Mouse (Mus musculus) gastrocnemius, adult 8-10 months (tissue): ENCODE results near the gene Olfr481. TPM values are rescaled to one million over a fixed set of nuclear protein-coding genes. Genes with fewer than 3 reads are reported as not detected.

Experiments
- DNase-seq, 2 experiments: peaks; one replicate each; pipeline ENCODE4 v3.0.0; 2022; ENCODE audit warnings: low spot score in 2 of 2
- total RNA-seq, 4 experiments: library from RNA; stranded (reverse); gene quantifications; 2 replicates each; pipeline ENCODE4 v1.2.4; 2022

Gene Olfr481
- not detected for total RNA-seq

- no peak for DNase-seq
These were observed at the start of gene Olfr481 for GRCm38 (mm10) chr7:108079555-108079954. Gene Olfr481 (plus strand): TSS chr7:108079855.

- no peak for DNase-seq
These were observed 45.8 kb upstream of the Olfr481 start, which contains the start of gene Olfr478 for GRCm38 (mm10) chr7:108033889-108034288. Gene Olfr478 (minus strand): TSS chr7:108033989.

DNA sequence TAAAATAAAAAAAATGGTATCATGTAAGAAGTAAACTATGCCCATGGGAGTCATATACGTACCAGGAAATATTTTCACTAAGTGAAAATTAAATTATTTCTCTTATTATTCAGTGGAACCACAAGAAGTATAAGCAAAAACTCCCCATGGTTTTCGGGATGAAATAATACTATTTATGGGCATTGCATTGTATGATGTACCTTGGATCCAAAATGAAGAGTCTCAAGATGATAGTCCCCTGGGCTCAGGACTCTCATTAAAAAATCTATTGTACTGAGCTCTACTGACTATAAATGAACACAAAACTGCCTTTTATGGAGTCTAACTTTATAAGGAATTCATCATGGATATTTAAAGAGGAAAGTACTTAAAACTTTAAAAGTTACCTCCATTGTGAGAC, 29.3 kb upstream of the Olfr481 start, which contains the start of gene Olfr479:
Gene Olfr479 (plus strand): TSS at position 301 of the 400 bp plus-strand sequence.
- no peak for DNase-seq

DNA sequence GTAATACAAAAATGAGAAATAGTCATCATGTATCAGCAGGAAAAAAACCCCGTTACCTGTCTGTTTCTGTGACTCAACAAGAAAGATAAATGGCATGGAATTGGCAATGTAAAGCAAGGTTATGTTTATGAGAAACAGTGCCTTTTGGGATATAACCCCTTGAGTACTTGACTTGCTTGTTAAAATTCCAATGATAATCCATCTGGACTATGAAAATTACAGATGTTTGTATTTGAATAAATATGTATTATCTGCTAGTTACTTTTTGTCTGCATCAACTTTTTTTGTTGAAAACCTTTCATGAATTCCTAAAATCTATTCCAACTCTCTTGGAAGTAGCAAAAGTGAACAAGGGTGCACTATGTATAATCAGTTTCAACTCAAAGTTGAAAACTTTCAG, 12.4 kb upstream of the Olfr481 start, which contains the start of gene Olfr480:
Gene Olfr480 (minus strand): TSS at position 101 of the 400 bp plus-strand sequence.
- no peak for DNase-seq

DNA sequence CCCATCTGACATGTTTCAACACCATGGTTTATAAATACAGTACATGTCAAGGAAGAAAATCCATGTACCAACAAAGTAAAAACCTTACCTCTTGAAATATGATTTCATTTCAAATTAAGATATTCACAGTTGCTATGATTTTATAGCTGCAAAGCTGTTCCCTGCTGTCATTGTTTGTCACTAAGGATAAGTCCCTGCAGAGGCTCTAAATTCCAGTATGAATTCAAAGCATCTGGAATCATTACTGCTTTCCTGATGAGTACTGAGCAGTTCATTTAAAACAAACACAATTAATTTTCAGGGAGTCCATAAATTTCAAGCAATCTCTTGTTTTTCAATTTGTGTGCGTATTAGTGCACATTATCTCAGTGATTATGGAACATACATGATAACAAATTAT, 17.8 kb downstream of the Olfr481 start, which contains the start of gene Olfr482:
Gene Olfr482 (minus strand): TSS at position 101 of the 400 bp plus-strand sequence.
- DNase-seq, result no peak

GRCm38 (mm10) chr7:108100549-108100948, 20.9 kb downstream of the Olfr481 start, which contains the start of gene Olfr483:
Gene Olfr483 (plus strand): TSS chr7:108100849.
- DNase-seq, result no peak

DNA sequence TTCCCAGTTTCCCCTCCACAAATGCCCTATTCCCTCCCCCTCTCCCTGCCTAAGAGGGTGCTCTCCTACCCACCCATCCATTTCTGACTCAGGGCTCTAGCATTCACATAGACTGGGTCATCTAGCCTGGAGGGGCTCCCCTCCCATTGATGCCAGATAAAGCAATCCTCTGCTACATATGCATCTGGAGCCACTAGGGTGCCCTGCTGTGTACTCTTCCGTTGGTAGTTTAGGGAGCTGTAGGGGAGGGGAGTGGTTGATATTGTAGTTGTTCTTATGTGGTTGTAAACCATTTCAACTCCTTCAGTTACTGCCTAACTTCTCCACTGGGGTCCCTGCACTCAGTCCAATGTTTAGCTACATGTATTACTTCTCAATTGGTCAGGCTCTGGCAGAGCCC, 41.0 kb downstream of the Olfr481 start:
- no peak for DNase-seq

GRCm38 (mm10) chr7:108121416-108121815, 41.8 kb downstream of the Olfr481 start:
- no peak for DNase-seq

- no peak for DNase-seq
These were observed 47.7 kb downstream of the Olfr481 start, which contains the start of gene Olfr484 for GRCm38 (mm10) chr7:108127349-108127748. Gene Olfr484 (minus strand): TSS chr7:108127449.

Other genes with a start within 250 kb of the Olfr481 start
- not detected for gene Olfr470, start 232.4 kb upstream of the Olfr481 start, total RNA-seq
- not detected for gene Olfr472, start 182.0 kb upstream of the Olfr481 start, total RNA-seq
- gene Olfr473, start 149.4 kb upstream of the Olfr481 start, total RNA-seq, result not detected
- not detected for gene Olfr474, start 125.2 kb upstream of the Olfr481 start, total RNA-seq
- not detected for gene Olfr476, start 115.1 kb upstream of the Olfr481 start, total RNA-seq
- gene Olfr477, start 93.2 kb upstream of the Olfr481 start, total RNA-seq, result not detected
- gene Olfr478, start 45.9 kb upstream of the Olfr481 start, total RNA-seq, result not detected
- not detected for gene Olfr479, start 29.2 kb upstream of the Olfr481 start, total RNA-seq
- gene Olfr480, start 12.5 kb upstream of the Olfr481 start, total RNA-seq, result not detected
- under 1 TPM; 0.46 to 0.88 (median 0.60) TPM for gene Olfr482, start 17.7 kb downstream of the Olfr481 start, total RNA-seq
- gene Olfr483, start 21.0 kb downstream of the Olfr481 start, total RNA-seq, result not detected
- not detected for gene Olfr484, start 47.6 kb downstream of the Olfr481 start, total RNA-seq
- gene Olfr485, start 80.0 kb downstream of the Olfr481 start, total RNA-seq, result not detected
- not detected for gene Olfr486, start 92.9 kb downstream of the Olfr481 start, total RNA-seq
- gene Olfr487, start 134.8 kb downstream of the Olfr481 start, total RNA-seq, result not detected
- not detected for gene Olfr488, start 178.5 kb downstream of the Olfr481 start, total RNA-seq
- gene Olfr490, start 209.1 kb downstream of the Olfr481 start, total RNA-seq, result not detected
- not detected for gene Olfr491, start 233.6 kb downstream of the Olfr481 start, total RNA-seq
- gene Olfr492, start 243.8 kb downstream of the Olfr481 start, total RNA-seq, result not detected